Mouse (Mus musculus): ENCODE measurements around the gene Cdk5rap3. TPM values are rescaled to one million over a fixed set of nuclear protein-coding genes. Genes with fewer than 3 reads are reported as not detected.

Cdk5rap3 gene
- total RNA-seq, 2 experiments from 2014 or later, result 53.4 to 59.6 TPM

- peak; percentile 31 to 35 for DNase-seq (ENCODE audit: low spot score in 2 of 2)
Measured at GRCm38 (mm10) chr11:96934921-96935356, 18.6 kb upstream of the Cdk5rap3 start.

DNA sequence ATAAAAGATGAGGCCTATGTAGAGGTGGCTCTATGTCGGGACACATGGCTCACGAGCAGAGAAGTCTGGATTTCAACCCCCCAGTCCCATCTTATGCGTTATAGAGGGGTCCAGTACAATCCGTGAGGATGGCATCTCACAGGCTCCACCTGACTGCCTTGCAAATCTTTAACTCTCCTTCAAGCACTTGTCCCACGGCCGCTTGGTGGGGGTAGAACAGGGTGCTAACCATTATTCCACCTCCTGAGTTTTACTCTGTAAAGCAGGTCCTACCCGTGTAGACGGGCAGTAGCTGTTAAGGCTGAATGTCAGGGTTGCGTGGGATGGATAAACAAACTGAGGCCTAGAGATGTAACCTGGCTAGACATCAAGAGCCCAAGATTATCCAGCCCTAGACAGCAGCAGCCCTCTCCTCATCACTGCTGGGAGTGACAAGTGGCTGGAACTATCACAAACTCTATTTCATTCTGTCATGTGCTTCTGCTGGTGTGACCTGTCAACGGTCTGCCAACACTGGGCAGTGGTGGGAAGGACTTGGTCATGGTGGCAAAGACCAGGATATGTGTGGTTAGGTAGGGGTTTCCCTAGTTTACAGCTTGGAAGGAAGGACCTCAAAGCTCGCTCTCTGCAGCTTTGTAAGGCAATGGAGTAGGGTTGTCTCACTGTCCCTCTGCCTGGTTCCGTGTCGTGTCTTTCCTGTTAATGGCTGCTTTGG, 17.4 kb upstream of the Cdk5rap3 start:
- no peak for DNase-seq (ENCODE audit: low spot score in 2 of 2)

- no peak for DNase-seq (ENCODE audit: low spot score in 2 of 2)
Measured at GRCm38 (mm10) chr11:96931327-96932062, 15.2 kb upstream of the Cdk5rap3 start.

- DNase-seq (ENCODE audit: low spot score in 2 of 2), result no peak
Measured at GRCm38 (mm10) chr11:96929766-96930331, 13.6 kb upstream of the Cdk5rap3 start.

- DNase-seq (ENCODE audit: low spot score in 2 of 2), result no peak
Measured at GRCm38 (mm10) chr11:96929096-96929765, 12.9 kb upstream of the Cdk5rap3 start.

- DNase-seq (ENCODE audit: low spot score in 2 of 2), result no peak
Measured at GRCm38 (mm10) chr11:96928691-96929090, 12.4 kb upstream of the Cdk5rap3 start.

- no peak for DNase-seq (ENCODE audit: low spot score in 2 of 2)
Measured at GRCm38 (mm10) chr11:96928088-96928487, 11.8 kb upstream of the Cdk5rap3 start, which contains the start of gene Prr15l. Gene Prr15l, plus strand, starts transcription at chr11:96928104.

- DNase-seq (ENCODE audit: low spot score in 2 of 2), result no peak
Measured at GRCm38 (mm10) chr11:96926587-96926986, 10.3 kb upstream of the Cdk5rap3 start.

DNA sequence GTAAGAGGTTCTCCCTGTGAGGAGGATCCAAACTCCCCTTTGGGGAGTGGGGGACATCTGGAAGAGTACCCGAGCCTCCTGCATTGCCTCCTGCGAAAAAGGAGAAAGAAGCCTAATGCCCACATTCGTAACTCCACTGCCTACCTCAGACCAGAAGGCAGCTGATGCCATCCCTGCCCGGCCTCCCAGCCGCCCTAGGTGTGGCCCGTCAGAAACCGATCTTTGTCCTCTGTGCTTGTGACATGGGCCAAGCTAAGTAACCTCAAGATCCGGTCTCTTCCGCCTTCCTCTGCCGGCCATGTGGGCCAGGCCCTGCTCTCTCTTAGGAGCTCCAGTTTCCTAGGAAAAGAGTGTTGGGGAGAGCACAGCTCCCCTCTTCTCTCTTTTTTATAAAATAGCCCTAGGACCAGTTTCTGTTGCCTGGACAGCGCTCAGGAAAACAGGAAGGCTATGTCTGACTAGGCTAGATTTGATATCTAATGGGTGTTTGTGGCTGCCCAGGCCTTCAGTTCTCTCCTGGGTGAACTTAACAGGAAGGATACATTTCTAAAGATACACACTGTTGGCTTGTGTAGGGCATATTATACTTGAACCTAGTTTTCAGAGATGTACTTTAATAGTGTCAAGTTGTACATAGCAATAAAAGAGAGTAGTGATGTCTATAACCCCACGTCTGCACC, 9.3 kb upstream of the Cdk5rap3 start:
- DNase-seq (ENCODE audit: low spot score in 2 of 2), result no peak

- DNase-seq (ENCODE audit: low spot score in 2 of 2), result no peak
Measured at GRCm38 (mm10) chr11:96924861-96925260, 8.6 kb upstream of the Cdk5rap3 start.

DNA sequence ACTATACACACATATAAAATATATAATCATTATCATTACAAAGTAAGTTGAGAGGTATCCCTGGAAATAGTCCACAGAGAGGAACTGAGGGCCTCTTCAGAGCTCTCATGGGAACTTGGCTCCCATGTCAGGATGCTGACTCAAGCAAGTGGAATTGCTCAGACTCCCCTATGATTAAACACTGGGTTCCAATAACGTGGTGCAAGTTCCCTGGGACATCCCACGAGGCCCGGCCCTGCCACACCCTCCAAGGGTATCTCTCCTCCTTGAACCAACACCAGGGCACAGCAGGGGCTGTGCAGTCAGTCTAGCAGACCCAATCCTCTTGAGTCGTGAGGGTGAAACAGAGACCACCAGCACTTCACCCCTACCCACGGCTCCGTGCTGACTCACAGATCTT, 2.7 kb upstream of the Cdk5rap3 start:
- no peak for DNase-seq (ENCODE audit: low spot score in 2 of 2)

- no peak for DNase-seq (ENCODE audit: low spot score in 2 of 2)
Measured at GRCm38 (mm10) chr11:96917415-96917814, 1.1 kb upstream of the Cdk5rap3 start.

GRCm38 (mm10) chr11:96916885-96917396, 645 bp upstream of the Cdk5rap3 start:
- DNase-seq (ENCODE audit: low spot score in 2 of 2), result no peak

DNA sequence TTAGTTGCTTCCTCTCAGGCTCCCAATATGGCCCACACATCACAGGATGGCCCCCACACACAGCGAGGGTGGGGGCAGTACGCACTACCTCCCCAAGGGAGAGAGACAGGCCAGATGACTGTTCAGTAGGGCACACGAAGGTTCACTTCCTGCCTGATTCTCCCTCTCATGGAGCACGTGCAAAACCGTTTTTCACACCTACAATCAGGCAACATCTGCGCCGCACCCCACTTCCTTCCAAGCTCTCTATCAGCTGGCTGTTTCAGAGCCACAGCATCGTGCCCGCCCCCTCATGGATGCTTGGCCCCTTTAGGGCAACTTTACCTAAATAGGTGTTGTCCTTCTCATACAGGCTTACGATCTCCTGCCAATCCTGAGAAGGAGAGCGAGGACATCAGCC, 3.6 kb downstream of the Cdk5rap3 start:
- no peak for DNase-seq (ENCODE audit: low spot score in 2 of 2)

DNA sequence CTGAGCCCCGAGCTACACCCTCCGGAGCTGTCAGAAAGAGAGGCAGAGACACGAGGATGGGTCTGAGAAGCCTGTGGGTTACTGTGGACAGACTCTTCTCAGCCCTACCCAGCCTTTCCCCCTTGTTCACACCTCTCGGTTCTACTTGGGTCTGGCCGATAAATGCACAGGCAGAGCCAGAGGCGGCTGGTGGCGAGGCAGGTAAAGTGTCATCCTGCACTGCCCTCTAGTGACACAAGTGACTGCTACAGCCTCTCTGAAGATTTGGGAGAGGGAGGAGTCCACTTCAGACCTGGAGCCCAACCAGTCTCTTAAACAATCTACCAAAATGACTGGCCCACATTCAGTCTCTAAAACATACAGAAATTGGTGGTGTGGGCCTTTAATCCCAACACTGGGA, 6.3 kb downstream of the Cdk5rap3 start:
- DNase-seq (ENCODE audit: low spot score in 2 of 2), result peak; percentile 86 to 88

DNA sequence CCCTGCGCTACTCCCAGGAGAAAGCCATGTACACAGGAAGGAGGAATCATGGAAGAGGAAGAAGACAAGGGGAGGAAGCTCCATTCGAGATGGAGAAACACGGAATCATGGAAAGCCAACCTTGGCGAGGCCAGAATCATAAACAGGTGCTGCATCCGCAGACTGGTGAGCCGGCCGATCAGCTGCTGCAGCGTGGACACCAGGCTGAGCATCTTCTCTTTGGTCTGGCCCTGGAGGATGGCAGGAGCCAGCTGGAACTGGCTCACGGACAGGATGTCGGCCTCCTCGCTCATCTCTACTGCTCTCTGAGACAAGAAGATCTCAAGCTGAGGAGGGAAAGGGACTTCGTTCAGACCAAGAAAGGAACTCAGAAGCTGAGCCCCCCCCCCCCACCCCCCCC, 7.7 kb downstream of the Cdk5rap3 start:
- DNase-seq (ENCODE audit: low spot score in 2 of 2), result no peak

GRCm38 (mm10) chr11:96906431-96907161, 9.7 kb downstream of the Cdk5rap3 start:
- DNase-seq (ENCODE audit: low spot score in 2 of 2), result no peak

DNA sequence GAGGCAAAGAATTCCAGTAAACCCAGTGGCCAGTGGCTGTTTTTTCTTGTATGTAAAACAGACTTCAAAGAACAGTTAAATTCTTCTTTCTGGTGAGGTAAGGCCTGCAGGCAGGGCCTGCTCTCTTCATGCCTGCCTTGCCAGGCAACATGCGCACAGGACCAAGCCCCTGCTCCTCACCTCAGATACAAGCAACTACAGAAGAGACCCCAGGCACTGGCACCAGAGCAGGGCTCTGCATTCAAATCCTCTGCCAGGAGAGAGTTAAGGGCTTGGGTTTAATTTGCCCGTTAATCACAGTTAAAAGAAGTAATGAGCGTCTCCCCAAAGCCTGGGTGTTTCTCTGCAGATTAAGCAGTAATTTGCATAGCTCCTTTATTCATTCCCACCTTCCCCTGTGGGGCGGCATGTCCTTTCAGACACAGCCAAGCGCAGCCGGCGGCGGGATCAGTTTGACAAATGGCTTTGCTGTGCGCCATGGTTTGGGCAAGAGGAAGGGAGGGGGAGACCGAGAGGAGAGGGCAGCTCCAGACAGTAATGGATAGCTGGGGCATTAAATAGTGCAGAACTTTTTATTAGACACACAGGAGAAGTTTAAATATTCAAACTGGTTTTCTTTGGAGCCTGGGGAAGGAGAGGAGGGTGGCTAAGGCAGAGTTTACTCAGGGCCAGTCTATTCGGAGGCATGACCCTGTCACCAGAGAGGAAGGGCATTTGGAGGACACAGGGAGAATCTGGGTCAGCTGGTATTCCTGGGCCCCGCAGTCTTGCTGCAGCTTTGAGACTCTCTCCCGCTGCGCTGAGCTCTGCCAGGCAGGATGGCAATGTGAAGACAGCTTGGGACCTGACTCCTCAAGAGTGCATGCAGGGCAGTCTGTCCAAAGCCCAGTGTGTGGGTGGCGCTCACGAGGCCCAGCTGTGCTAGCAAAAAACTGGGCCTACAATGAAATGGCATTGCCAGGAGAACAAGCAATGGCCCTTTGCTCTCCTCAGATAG, 13.4 kb downstream of the Cdk5rap3 start:
- DNase-seq (ENCODE audit: low spot score in 2 of 2), result peak; percentile 35 to 53

- no peak for DNase-seq (ENCODE audit: low spot score in 2 of 2)
Measured at GRCm38 (mm10) chr11:96901332-96901731, 15.0 kb downstream of the Cdk5rap3 start.

All from layer of hippocampus, postnatal 10 days (tissue).